Mouse (Mus musculus): ENCODE data around the gene Palm2. TPM values are rescaled to one million over a fixed set of nuclear protein-coding genes. Genes with fewer than 3 reads are reported as not detected.

Gene Palm2
- total RNA-seq, 2 experiments from 2014 or later = 58.1 to 60.8 TPM

GRCm38 (mm10) chr4:57451896-57452295, 17.8 kb downstream of the Palm2 start:
- TF ChIP-seq CTCF (conservative IDR thresholded peaks at IDR 0.05) = peak; percentile 79
- Histone ChIP-seq H3K4me3 (no peak overlapping the region), H3K27ac (no peak overlapping the region)
- DNase-seq (ENCODE audit: low spot score in 2 of 2) = peak in 1 of 2 experiments; percentile 35

GRCm38 (mm10) chr4:57452661-57453060, 18.6 kb downstream of the Palm2 start:
- Histone ChIP-seq H3K4me3 (no peak overlapping the region), H3K27ac (no peak overlapping the region)
- no peak for TF ChIP-seq CTCF (conservative IDR thresholded peaks at IDR 0.05)
- DNase-seq (ENCODE audit: low spot score in 2 of 2) = no peak

GRCm38 (mm10) chr4:57462378-57462777, 28.3 kb downstream of the Palm2 start:
- TF ChIP-seq CTCF (conservative IDR thresholded peaks at IDR 0.05) = peak; percentile 72
- Histone ChIP-seq H3K27ac (no peak overlapping the region), H3K4me3 (no peak overlapping the region)
- no peak for DNase-seq (ENCODE audit: low spot score in 2 of 2)

- Histone ChIP-seq H3K4me3 (no peak overlapping the region), H3K27ac (no peak overlapping the region)
- TF ChIP-seq CTCF (conservative IDR thresholded peaks at IDR 0.05) = no peak
- DNase-seq (ENCODE audit: low spot score in 2 of 2) = no peak
Measured at GRCm38 (mm10) chr4:57482435-57482834, 48.4 kb downstream of the Palm2 start.

GRCm38 (mm10) chr4:57486392-57486791, 52.3 kb downstream of the Palm2 start:
- no peak overlapping the region for H3K4me3 ChIP-seq
- TF ChIP-seq CTCF (conservative IDR thresholded peaks at IDR 0.05) = no peak
- no peak overlapping the region for H3K27ac ChIP-seq
- no peak for DNase-seq (ENCODE audit: low spot score in 2 of 2)

GRCm38 (mm10) chr4:57489887-57490286, 55.8 kb downstream of the Palm2 start:
- Histone ChIP-seq H3K4me3 (no peak overlapping the region), H3K27ac (peak overlapping the region; percentile 64; the same call in 1 of the 2 replicates)
- peak; percentile 50 for TF ChIP-seq CTCF (conservative IDR thresholded peaks at IDR 0.05)
- no peak for DNase-seq (ENCODE audit: low spot score in 2 of 2)

- no peak for TF ChIP-seq CTCF (conservative IDR thresholded peaks at IDR 0.05)
- Histone ChIP-seq H3K27ac (no peak overlapping the region), H3K4me3 (no peak overlapping the region)
- peak in 1 of 2 experiments; percentile 29 for DNase-seq (ENCODE audit: low spot score in 2 of 2)
Measured at GRCm38 (mm10) chr4:57504792-57505191, 70.7 kb downstream of the Palm2 start.

GRCm38 (mm10) chr4:57510576-57510975, 76.5 kb downstream of the Palm2 start:
- Histone ChIP-seq H3K27ac (no peak overlapping the region), H3K4me3 (no peak overlapping the region)
- no peak for DNase-seq (ENCODE audit: low spot score in 2 of 2)
- no peak for TF ChIP-seq CTCF (conservative IDR thresholded peaks at IDR 0.05)

GRCm38 (mm10) chr4:57511734-57512133, 77.7 kb downstream of the Palm2 start:
- no peak for TF ChIP-seq CTCF (conservative IDR thresholded peaks at IDR 0.05)
- DNase-seq (ENCODE audit: low spot score in 2 of 2) = no peak
- Histone ChIP-seq H3K4me3 (no peak overlapping the region), H3K27ac (no peak overlapping the region)

GRCm38 (mm10) chr4:57513241-57513933, 79.3 kb downstream of the Palm2 start:
- H3K27ac ChIP-seq = no peak overlapping the region
- H3K4me3 ChIP-seq = no peak overlapping the region
- no peak for DNase-seq (ENCODE audit: low spot score in 2 of 2)
- TF ChIP-seq CTCF (conservative IDR thresholded peaks at IDR 0.05) = no peak

GRCm38 (mm10) chr4:57514003-57514937, 80.2 kb downstream of the Palm2 start:
- H3K27ac ChIP-seq = no peak overlapping the region
- DNase-seq (ENCODE audit: low spot score in 2 of 2) = no peak
- no peak for TF ChIP-seq CTCF (conservative IDR thresholded peaks at IDR 0.05)
- H3K4me3 ChIP-seq = no peak overlapping the region

- no peak for TF ChIP-seq CTCF (conservative IDR thresholded peaks at IDR 0.05)
- no peak for DNase-seq (ENCODE audit: low spot score in 2 of 2)
- no peak overlapping the region for H3K27ac ChIP-seq
- no peak overlapping the region for H3K4me3 ChIP-seq
Measured at GRCm38 (mm10) chr4:57515356-57515755, 81.3 kb downstream of the Palm2 start.

GRCm38 (mm10) chr4:57523456-57523855, 89.4 kb downstream of the Palm2 start:
- no peak overlapping the region for H3K4me3 ChIP-seq
- no peak overlapping the region for H3K27ac ChIP-seq
- DNase-seq (ENCODE audit: low spot score in 2 of 2) = no peak
- no peak for TF ChIP-seq CTCF (conservative IDR thresholded peaks at IDR 0.05)
